Mouse (Mus musculus) kidney, postnatal 4 days (tissue): Measurements from ENCODE around the gene A930017K11Rik.

ENCODE experiments used
- DNase-seq, 2 experiments: peaks; one replicate each; pipeline ENCODE4 v3.0.0; 2021; ENCODE audit warnings: mixed read lengths in 2 of 2

A930017K11Rik gene

DNA sequence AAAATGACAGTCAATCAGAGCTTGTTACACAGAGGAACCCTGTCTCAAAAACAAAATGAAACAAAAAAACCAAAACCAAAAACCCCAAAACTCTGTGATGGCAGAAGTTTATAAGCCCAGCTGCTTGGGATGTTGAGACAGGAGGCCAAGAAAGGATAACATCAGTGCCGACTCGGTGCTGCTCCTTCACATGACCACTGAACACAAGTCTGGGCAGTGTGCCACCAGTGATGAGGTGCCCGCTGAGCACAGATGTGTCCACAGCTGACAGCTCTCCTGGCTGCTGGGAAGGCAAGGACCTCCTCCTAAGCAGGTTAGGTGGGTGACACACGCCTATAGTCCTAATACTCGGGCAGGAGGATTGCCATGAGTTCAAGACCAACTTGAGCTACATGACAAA lies 30.2 kb downstream of the A930017K11Rik start:
- no peak for DNase-seq

GRCm38 (mm10) chr17:25919786-25920642 lies 32.4 kb downstream of the A930017K11Rik start:
- DNase-seq: peak; percentile 100

DNA sequence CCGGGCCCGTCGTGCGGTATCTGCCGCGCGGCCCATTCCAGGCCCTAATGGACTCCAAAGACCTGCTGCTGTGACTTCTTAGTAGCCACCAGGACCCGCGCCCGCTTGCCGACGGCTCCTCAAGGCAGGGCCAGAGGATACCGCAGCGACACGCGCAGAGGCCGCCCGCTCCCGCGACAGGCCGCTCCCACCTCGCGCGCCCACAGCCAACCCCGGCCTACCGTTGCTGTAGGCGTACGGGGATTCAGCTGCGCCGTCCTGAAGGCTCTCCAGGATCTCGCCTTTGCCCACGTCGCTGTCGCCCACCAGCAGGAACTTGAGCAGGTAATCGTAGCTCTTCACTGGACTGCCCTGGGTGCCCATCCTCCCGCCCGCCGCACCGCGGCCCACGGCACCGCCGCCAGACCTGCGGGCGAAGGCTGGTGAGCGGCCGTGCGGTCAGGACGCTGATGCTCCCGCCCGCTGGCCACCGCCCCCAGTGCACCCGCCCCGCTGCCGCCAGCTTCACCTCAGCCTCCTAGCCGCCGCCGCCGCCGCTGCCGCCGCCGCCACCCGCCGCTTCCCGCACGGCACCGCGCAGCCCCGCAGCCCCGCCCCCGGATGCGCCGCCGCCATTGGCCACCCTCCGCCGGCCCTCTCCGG lies 33.1 kb downstream of the A930017K11Rik start, which contains the start of gene Rab40c:
Gene Rab40c (minus strand): TSS at position 584 of the 642 bp plus-strand sequence.
- DNase-seq: peak in 1 of 2 experiments; percentile 76

DNA sequence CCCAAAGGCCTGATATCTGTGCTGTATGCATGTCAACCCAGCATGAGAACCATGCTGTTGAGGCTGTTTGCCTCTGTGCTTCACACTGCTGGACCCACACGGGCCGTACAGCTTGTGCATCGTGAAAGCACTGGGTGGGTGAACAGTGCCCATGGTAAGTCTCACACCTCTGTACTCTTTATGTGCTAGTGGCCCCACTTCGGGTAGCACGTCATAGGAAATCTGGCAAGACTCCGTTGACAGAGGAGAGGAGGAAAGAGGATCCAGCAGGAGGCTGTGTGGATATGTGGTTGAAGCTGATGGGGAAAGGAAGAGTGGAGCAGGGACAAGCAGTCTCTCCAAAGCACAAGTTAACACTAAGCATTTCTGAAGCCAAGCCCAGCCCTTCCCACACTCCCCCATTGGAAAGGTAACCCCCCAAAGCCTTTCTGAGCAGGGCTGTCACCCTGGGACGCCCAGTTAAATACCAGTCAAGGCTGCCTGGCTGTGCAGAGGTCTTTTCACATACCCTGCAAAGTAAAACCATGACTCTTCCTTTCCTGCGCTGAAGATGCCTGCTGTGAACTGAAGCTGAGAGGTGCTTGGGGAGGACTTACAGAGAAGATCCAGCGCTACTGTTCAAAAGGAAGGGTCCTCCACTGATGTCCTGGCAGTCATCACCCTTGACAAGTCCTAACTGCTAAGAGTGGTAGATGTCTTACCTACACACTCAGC lies 34.2 kb downstream of the A930017K11Rik start:
- DNase-seq: no peak

DNA sequence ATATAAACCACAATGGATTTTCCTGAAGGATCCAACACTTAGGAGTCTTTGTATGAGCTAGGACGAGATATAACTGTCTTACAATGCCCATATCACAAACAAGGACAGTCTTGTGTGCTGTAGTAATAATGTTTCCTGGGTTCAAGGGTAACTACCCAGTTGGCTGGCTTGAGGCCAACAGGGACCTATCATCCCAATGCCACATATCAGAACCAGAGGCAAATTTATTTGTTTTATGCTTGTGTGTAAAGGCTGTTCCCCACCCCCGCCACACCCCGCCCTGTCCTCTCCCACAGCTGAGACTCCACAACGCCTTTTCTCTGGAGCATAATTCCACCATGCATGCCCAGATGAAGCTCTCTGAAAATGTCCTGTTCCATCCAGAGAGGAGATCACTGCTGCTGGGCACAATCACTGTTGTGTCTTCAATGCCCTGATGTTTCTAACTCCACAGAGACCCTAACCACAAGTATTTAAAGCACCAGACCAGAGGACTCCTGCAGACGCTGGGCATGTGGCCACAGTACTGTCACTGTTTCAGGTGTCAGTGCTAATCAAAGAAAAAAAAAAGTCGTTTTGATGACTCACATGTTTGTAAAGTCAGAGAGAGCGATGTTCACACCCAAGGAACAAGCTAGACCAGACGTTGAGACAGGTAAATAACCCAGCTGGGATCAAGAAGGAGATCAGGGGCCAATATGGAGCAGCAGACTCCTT lies 35.3 kb downstream of the A930017K11Rik start:
- no peak for DNase-seq

DNA sequence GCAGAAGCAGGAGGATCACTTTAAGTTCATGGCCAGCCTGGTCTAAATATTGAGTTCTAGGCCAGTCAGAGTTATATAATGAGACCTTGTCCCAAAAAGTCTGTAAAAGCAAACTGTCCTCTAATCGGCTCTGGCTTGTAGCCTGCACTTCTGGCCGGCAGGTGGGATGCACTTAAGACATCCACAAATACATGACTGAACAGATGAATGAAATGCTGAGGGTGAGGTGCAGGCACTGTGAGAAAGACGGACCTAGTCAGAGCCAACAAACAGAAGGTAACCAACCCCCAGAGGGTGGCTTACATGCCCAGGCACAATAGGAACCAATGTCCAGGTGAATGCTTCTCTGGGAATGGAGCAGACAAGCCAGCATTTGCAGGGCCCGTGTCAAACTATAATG lies 38.1 kb downstream of the A930017K11Rik start:
- no peak for DNase-seq

- no peak for DNase-seq
Measured at GRCm38 (mm10) chr17:25913877-25914275, 38.5 kb downstream of the A930017K11Rik start.

GRCm38 (mm10) chr17:25913186-25913876 lies 39.0 kb downstream of the A930017K11Rik start:
- DNase-seq: peak in 1 of 2 experiments; percentile 17

DNA sequence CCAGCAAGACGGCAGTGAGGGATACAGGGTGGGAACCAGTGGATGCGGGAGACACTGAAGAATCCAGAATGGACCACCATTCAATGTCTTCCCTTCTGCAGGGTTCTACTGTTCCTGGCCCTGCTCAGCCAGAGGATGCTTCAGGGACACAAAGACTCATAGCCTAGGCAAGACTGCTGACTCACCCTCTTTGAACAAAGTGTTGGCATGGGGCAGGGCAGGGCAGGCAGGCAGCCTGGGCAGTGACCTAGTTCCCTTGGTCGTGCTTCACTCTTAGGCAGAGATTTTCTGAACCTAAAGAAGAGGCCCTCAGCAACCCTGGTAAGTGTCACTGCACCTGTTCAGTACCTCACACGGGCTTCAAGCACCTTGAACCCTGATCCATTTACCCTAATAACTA lies 40.5 kb downstream of the A930017K11Rik start:
- DNase-seq: no peak

- no peak for DNase-seq
Measured at GRCm38 (mm10) chr17:25907640-25908039, 44.7 kb downstream of the A930017K11Rik start.

DNA sequence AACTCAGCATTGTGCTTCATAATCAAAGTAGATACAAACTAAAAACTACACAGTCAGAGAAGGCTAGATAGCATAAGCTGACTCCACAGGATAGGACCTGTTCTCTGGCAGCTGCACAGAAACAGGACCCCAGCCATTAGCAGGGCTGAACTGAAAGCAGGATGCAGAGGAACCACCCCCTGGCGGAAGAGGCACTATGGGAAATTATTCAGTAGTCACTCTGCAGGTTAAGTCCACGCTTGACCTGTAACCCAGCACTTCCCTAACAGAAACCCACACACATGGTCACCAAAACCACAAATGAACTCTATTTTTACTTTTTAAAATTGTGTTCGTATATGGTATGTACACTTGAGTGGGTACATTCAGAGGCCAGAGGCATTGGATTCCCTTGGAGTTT lies 49.3 kb downstream of the A930017K11Rik start:
- no peak for DNase-seq

GRCm38 (mm10) chr17:25900193-25900592 lies 52.2 kb downstream of the A930017K11Rik start:
- no peak for DNase-seq
